Mouse (Mus musculus) kidney, adult 2 months (tissue): ENCODE data around the gene Lamtor5. TPM values are rescaled to one million over a fixed set of nuclear protein-coding genes. Genes with fewer than 3 reads are reported as not detected.

ENCODE experiments used
- DNase-seq: peaks from one replicate; pipeline ENCODE4 v3.0.0; 2021
- H3K27ac ChIP-seq: fragments of 200-500 bp; 2 replicates; pipeline ENCODE4 v1.5.1; 2012; ENCODE audit warnings: low read depth, low read length, control low read depth, inconsistent platforms; ENCODE audit not compliant: insufficient read depth
- H3K27me3 ChIP-seq: fragments of 200-500 bp; replicated peaks from 2 replicates; pipeline ENCODE4 v1.6.1; 2012; ENCODE audit warnings: mild to moderate bottlenecking, moderate library complexity, low read length, inconsistent platforms; ENCODE audit not compliant: control insufficient read depth, insufficient read depth
- H3K36me3 ChIP-seq: fragments of 200-500 bp; 2 replicates; pipeline ENCODE4 v1.6.1; 2012; ENCODE audit warnings: mild to moderate bottlenecking, moderate library complexity, low read length, inconsistent platforms; ENCODE audit not compliant: control insufficient read depth, insufficient read depth
- H3K4me1 ChIP-seq: fragments of 200-500 bp; 2 replicates; pipeline ENCODE4 v1.6.1; 2011; ENCODE audit warnings: low read length; ENCODE audit not compliant: control insufficient read depth, insufficient read depth
- H3K4me3 ChIP-seq: fragments of 200-500 bp; 2 replicates; pipeline ENCODE4 v1.5.1; 2011; ENCODE audit warnings: mild to moderate bottlenecking, low read depth, low read length, control low read depth; ENCODE audit not compliant: insufficient read depth
- CTCF ChIP-seq: fragments of 200-500 bp; conservative IDR thresholded peaks from 2 replicates; pipeline ENCODE4 v1.5.1; 2011; ENCODE audit warnings: low read depth, mild to moderate bottlenecking, control low read depth, low read length, moderate library complexity, mixed read lengths; ENCODE audit not compliant: insufficient read depth, insufficient read length
- POLR2A ChIP-seq: fragments of 200-500 bp; IDR thresholded peaks from one replicate; pipeline ENCODE4 v1.6.1; 2011; ENCODE audit warnings: low read depth, low read length, control low read depth
- WGBS: fragments of 180-500 bp; shearing (Covaris S2); methylation state at CpG from one replicate; pipeline ENCODE4 v1.1.7; 2018; 5-methylcytosine and 5-hydroxymethylcytosine counted together
- polyA plus RNA-seq: library from polyadenylated mRNA; depleted of rRNA; stranded (reverse); fragments of >200 nt; gene quantifications from 2 replicates; pipeline ENCODE4 v1.2.3, GENCODE M21; 2012

Gene Lamtor5
- polyA plus RNA-seq, 1 experiment: 280 TPM

GRCm38 (mm10) chr3:107252035-107252434, 26.6 kb upstream of the Lamtor5 start:
- Histone ChIP-seq H3K4me3 (no peak overlapping the region), H3K4me1 (peaks cover 14% of the 10 kb centered on the region; the same call in 1 of the 2 replicates), H3K27me3 (no peaks in the 10 kb centered on the region), H3K27ac (no peak overlapping the region), H3K36me3 (no peaks in the 10 kb centered on the region)
- DNase-seq: peak; percentile 50
- WGBS: 49% methylated on average over 4 of the region's 4 CpGs
- TF ChIP-seq POLR2A: no peak

GRCm38 (mm10) chr3:107253925-107254324, 24.7 kb upstream of the Lamtor5 start:
- Histone ChIP-seq H3K27me3 (no peaks in the 10 kb centered on the region), H3K4me1 (peaks cover 8% of the 10 kb centered on the region; the same call in 1 of the 2 replicates), H3K36me3 (no peaks in the 10 kb centered on the region), H3K27ac (no peak overlapping the region), H3K4me3 (no peak overlapping the region)
- DNase-seq: no peak
- no peak for TF ChIP-seq POLR2A
- TF ChIP-seq CTCF: no peak
- 65% methylated on average over 5 of the region's 5 CpGs for WGBS

- H3K27me3 ChIP-seq: no peaks in the 10 kb centered on the region
- TF ChIP-seq POLR2A: no peak
- no peak for TF ChIP-seq CTCF
- H3K4me1 ChIP-seq: peaks cover 4% of the 10 kb centered on the region; the same call in 1 of the 2 replicates
- H3K27ac ChIP-seq: no peak overlapping the region
- H3K4me3 ChIP-seq: no peak overlapping the region
- 91% methylated on average over 3 of the region's 3 CpGs for WGBS
- H3K36me3 ChIP-seq: no peaks in the 10 kb centered on the region
- DNase-seq: no peak
Observed at GRCm38 (mm10) chr3:107255992-107256391, 22.7 kb upstream of the Lamtor5 start.

- Histone ChIP-seq H3K27ac (no peak overlapping the region), H3K4me3 (no peak overlapping the region), H3K36me3 (no peaks in the 10 kb centered on the region), H3K4me1 (peaks cover 6% of the 10 kb centered on the region; the same call in 1 of the 2 replicates), H3K27me3 (no peaks in the 10 kb centered on the region)
- no peak for TF ChIP-seq POLR2A
- TF ChIP-seq CTCF: no peak
- no peak for DNase-seq
- WGBS: 62% methylated on average over 7 of the region's 7 CpGs
Observed at GRCm38 (mm10) chr3:107256724-107257123, 21.9 kb upstream of the Lamtor5 start.

GRCm38 (mm10) chr3:107257924-107258323, 20.7 kb upstream of the Lamtor5 start:
- Histone ChIP-seq H3K27me3 (no peaks in the 10 kb centered on the region), H3K4me1 (peaks cover 9% of the 10 kb centered on the region; the same call in 1 of the 2 replicates), H3K36me3 (no peaks in the 10 kb centered on the region), H3K27ac (no peak overlapping the region), H3K4me3 (no peak overlapping the region)
- TF ChIP-seq POLR2A (no peak), CTCF (no peak)
- 65% methylated on average over 5 of the region's 5 CpGs for WGBS
- DNase-seq: no peak

GRCm38 (mm10) chr3:107260956-107261850, 17.5 kb upstream of the Lamtor5 start:
- Histone ChIP-seq H3K27me3 (no peaks in the 10 kb centered on the region), H3K36me3 (no peaks in the 10 kb centered on the region), H3K4me3 (no peak overlapping the region), H3K4me1 (peaks cover 9% of the 10 kb centered on the region; the same call in 1 of the 2 replicates), H3K27ac (peak overlapping the region; percentile 24)
- DNase-seq: peak; percentile 21
- no peak for TF ChIP-seq CTCF
- no peak for TF ChIP-seq POLR2A
- 54% methylated on average over 8 of the region's 8 CpGs for WGBS

GRCm38 (mm10) chr3:107261851-107262165, 16.9 kb upstream of the Lamtor5 start:
- no peak overlapping the region for H3K4me3 ChIP-seq
- DNase-seq: peak; percentile 49
- H3K36me3 ChIP-seq: no peaks in the 10 kb centered on the region
- no peak overlapping the region; the same call in 1 of the 2 replicates for H3K27ac ChIP-seq
- 28% methylated on average over 7 of the region's 7 CpGs for WGBS
- H3K27me3 ChIP-seq: no peaks in the 10 kb centered on the region
- no peak for TF ChIP-seq CTCF
- TF ChIP-seq POLR2A: no peak
- peaks cover 9% of the 10 kb centered on the region; the same call in 1 of the 2 replicates for H3K4me1 ChIP-seq
